Mouse (Mus musculus) adipocyte (in vitro differentiated cells): ENCODE data around the gene Olfr578.

Source experiments
- DNase-seq: peaks from one replicate; pipeline ENCODE4 v3.0.0-alpha.2; 2016; ENCODE audit warnings: low spot score

Olfr578 gene

GRCm38 (mm10) chr7:102989224-102989623, at the start of gene Olfr578:
Gene Olfr578 (minus strand): TSS chr7:102989324.
- no peak for DNase-seq

GRCm38 (mm10) chr7:103037724-103038123, 48.6 kb upstream of the Olfr578 start, which contains the start of gene Olfr582:
Gene Olfr582 (plus strand): TSS chr7:103038024.
- DNase-seq: no peak

- DNase-seq: no peak
Observed at GRCm38 (mm10) chr7:102975843-102976242, 13.3 kb downstream of the Olfr578 start, which contains the start of gene Olfr577. Gene Olfr577 (minus strand): TSS chr7:102975943.

- no peak for DNase-seq
Observed at GRCm38 (mm10) chr7:102974399-102974798, 14.7 kb downstream of the Olfr578 start.

GRCm38 (mm10) chr7:102962360-102962759, 26.8 kb downstream of the Olfr578 start, which contains the start of gene Olfr576:
Gene Olfr576 (plus strand): TSS chr7:102962660.
- no peak for DNase-seq

GRCm38 (mm10) chr7:102958593-102958992, 30.5 kb downstream of the Olfr578 start, which contains the start of gene Olfr575:
Gene Olfr575 (minus strand): TSS chr7:102958775.
- no peak for DNase-seq

- no peak for DNase-seq
Observed at GRCm38 (mm10) chr7:102958137-102958536, 31.0 kb downstream of the Olfr578 start.

- DNase-seq: no peak
Observed at GRCm38 (mm10) chr7:102950732-102951131, 38.4 kb downstream of the Olfr578 start.

GRCm38 (mm10) chr7:102948167-102948566, 41.0 kb downstream of the Olfr578 start, which contains the start of gene Olfr574:
Gene Olfr574 (plus strand): TSS chr7:102948467.
- DNase-seq: no peak

- no peak for DNase-seq
Observed at GRCm38 (mm10) chr7:102943417-102943816, 45.7 kb downstream of the Olfr578 start.

- DNase-seq: no peak
Observed at GRCm38 (mm10) chr7:102942475-102942874, 46.6 kb downstream of the Olfr578 start, which contains the start of gene Olfr573-ps1. Gene Olfr573-ps1 (minus strand): TSS chr7:102942575.
